Mouse (Mus musculus) CD4-positive, CD25-positive, alpha-beta regulatory T cell, adult 4 months (primary cell): ENCODE results near the gene Theg. TPM values are rescaled to one million over a fixed set of nuclear protein-coding genes. Genes with fewer than 3 reads are reported as not detected.

Experiments used
- ATAC-seq: one replicate; pipeline ENCODE4 v1.8.0; 2017
- polyA plus RNA-seq, 2 experiments: library from polyadenylated mRNA; unstranded; fragments of 100-300 nt; shearing (Covaris generic); gene quantifications; one replicate each; pipeline ENCODE4 v1.2.1; 2017

Gene Theg
- polyA plus RNA-seq, 2 experiments from 2014 or later = not detected

- ATAC-seq = peak; percentile 83
These were observed 32.5 kb downstream of the Theg start, which contains the start of gene Mier2 for GRCm38 (mm10) chr10:79554330-79555237. Mier2 (minus strand) TSS chr10:79555199.

GRCm38 (mm10) chr10:79553691-79554090 is 33.4 kb downstream of the Theg start:
- no peak for ATAC-seq

- ATAC-seq = no peak
These were observed 34.0 kb downstream of the Theg start for GRCm38 (mm10) chr10:79553176-79553575.

- ATAC-seq = no peak
These were observed 34.6 kb downstream of the Theg start for GRCm38 (mm10) chr10:79552531-79552930.

GRCm38 (mm10) chr10:79550366-79550765 is 36.8 kb downstream of the Theg start:
- ATAC-seq = no peak

- no peak for ATAC-seq
These were observed 38.0 kb downstream of the Theg start for GRCm38 (mm10) chr10:79548971-79549723.

GRCm38 (mm10) chr10:79548546-79548945 is 38.6 kb downstream of the Theg start:
- no peak for ATAC-seq

GRCm38 (mm10) chr10:79547148-79547675 is 39.9 kb downstream of the Theg start:
- ATAC-seq = no peak

- ATAC-seq = no peak
These were observed 40.6 kb downstream of the Theg start for GRCm38 (mm10) chr10:79546483-79546882.

- ATAC-seq = no peak
These were observed 41.2 kb downstream of the Theg start for GRCm38 (mm10) chr10:79545891-79546290.

GRCm38 (mm10) chr10:79544631-79545030 is 42.5 kb downstream of the Theg start:
- no peak for ATAC-seq

- ATAC-seq = no peak
These were observed 43.1 kb downstream of the Theg start for GRCm38 (mm10) chr10:79543884-79544597.

- no peak for ATAC-seq
These were observed 45.0 kb downstream of the Theg start for GRCm38 (mm10) chr10:79542171-79542570.

GRCm38 (mm10) chr10:79541522-79541921 is 45.6 kb downstream of the Theg start:
- no peak for ATAC-seq

GRCm38 (mm10) chr10:79540746-79541145 is 46.4 kb downstream of the Theg start:
- ATAC-seq = no peak

- no peak for ATAC-seq
These were observed 47.2 kb downstream of the Theg start for GRCm38 (mm10) chr10:79539701-79540495.

GRCm38 (mm10) chr10:79538873-79539272 is 48.3 kb downstream of the Theg start:
- no peak for ATAC-seq

GRCm38 (mm10) chr10:79538323-79538722 is 48.8 kb downstream of the Theg start:
- no peak for ATAC-seq

- ATAC-seq = no peak
These were observed 49.4 kb downstream of the Theg start for GRCm38 (mm10) chr10:79537781-79538180.

- no peak for ATAC-seq
These were observed 49.9 kb downstream of the Theg start for GRCm38 (mm10) chr10:79537271-79537670.

GRCm38 (mm10) chr10:79536461-79537080 is 50.6 kb downstream of the Theg start:
- ATAC-seq = no peak
